Mouse (Mus musculus) neural tube, embryonic 10.5 days (tissue): ENCODE measurements around the gene St5.

Source experiments
- DNase-seq: peaks from one replicate; pipeline ENCODE4 v3.0.0-alpha.2; 2017; ENCODE audit warnings: low spot score; ENCODE audit errors: extremely low spot score

Gene St5

DNA sequence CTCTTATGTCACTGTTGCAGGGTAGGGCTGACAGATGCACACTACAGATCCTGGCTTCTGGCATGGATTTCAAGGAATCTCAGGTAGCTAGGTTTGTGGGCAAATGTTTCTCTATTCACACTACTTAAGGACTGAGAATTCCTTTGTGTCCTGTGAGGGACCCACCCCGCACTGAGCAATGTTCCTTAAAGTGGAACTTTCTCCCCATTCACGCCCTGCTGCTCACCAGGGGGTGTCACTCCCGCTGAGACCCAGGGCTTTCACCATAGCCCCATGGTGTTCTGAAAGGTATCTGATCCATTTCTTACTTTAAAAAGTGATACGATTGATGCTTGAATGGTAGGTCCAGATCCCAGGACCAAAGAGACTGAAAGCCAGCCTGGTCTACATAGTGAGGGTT, 684 bp downstream of the St5 start:
- peak; percentile 14 for DNase-seq

DNA sequence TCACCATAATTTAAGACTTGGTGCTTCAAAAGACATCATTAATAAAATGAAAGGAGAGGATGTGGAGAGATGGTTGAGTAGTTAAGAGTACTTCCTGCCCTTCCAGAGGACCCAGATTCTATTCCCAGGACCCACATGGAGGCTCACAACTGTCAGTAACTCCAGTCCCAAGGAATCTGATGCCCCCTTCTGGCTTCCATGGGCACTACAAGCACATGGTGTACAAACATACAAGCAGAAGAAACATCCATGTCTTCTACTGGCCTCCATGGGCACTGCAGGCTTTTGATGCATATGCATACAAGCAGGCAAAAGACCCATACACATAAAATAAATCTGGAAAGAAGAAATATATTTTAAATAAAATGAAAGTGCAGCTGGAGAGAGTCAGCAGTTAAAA, 3.2 kb downstream of the St5 start:
- no peak for DNase-seq

DNA sequence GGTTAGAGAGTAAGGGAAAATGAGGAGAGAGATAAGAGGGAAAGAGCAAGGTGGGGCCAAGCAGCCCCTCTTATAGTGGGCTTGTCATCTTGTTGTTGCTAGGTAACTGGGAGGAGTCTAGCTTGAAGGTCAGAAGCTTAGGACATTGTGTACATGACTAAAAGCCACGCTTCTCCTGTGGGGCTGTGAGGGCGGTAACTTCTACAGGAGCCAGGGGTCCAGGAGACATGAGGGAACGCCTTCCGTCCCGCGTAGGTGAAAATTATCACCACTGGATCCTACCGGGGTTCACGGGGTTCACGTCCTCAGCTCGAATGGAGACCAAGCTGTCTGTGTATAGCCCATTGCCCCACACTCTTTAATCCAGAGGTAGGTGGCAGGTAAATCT, 8.1 kb downstream of the St5 start:
- DNase-seq: no peak

DNA sequence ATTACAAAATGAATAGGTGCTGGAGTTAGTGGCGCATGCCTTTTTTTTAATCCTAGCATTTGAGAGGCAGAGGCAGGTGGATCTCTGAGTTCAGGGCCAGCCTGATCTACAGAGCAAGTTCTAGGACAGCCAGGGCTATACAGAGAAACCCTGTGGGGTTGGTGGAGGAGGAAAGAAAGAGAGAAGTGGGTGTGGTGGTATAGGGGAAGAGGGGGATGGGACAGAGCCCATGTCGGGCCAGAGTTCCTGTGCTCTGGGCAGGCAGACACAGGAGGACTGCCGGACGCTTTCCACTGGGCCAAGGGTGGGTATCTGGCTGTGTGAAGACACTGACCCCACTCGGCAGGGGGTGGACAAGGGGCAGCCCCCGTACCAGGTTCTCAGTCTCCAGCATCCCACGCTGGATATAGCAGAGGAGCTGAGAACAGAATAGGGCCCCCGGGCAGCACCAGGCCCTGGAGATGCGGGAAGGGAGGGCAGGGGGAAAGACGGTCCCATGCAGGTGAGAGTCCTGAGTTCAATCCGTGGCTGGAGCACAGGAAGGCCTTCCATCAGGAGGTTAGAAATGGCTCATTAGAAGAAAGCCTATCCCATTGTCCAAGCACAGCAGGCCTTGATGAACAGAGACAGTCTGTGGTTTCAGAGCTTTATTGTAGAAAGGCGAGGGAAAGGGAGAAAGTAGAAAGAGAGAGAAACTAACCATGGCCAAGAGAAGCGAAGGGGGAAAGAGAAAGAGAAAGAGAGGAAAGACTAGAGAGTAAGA, 8.6 kb downstream of the St5 start:
- no peak for DNase-seq

DNA sequence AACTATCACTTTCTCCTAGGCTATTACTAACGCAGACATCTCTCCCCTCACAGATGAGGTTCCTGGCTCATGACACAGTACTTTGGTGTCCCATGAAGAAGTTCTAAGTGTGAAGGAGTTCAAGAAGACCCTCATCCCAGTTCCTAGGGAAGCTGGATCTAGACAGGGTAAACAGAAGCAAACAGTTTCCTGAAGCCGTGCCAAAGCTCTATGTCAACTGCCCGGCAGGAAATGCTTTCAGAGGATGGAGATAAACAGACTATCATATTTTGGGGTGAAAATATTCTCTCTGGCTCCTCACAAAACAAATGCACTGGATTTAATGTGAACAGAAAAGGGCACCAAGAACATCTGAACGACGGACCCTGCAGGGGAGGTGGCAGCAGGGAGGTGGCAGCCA, 12.4 kb downstream of the St5 start:
- no peak for DNase-seq

DNA sequence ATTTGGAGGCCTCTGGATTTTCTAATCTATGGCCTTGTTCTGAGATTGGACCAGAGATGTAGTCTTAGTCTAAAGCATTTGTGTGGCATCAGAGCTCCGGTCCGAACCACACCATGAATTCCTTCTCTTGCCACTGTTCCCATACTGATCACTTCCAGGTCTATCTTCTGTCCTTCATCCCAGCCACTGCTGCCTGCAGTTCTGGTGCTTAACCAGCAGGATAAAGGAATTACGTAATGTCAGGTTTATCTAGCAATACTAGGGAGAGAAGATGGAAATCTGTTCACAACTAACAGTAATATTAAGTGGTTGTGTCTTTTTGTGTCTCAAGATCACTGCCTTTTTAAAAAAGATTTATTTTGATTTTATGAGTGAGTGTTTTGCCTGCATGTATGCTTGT, 13.3 kb downstream of the St5 start:
- DNase-seq: no peak

DNA sequence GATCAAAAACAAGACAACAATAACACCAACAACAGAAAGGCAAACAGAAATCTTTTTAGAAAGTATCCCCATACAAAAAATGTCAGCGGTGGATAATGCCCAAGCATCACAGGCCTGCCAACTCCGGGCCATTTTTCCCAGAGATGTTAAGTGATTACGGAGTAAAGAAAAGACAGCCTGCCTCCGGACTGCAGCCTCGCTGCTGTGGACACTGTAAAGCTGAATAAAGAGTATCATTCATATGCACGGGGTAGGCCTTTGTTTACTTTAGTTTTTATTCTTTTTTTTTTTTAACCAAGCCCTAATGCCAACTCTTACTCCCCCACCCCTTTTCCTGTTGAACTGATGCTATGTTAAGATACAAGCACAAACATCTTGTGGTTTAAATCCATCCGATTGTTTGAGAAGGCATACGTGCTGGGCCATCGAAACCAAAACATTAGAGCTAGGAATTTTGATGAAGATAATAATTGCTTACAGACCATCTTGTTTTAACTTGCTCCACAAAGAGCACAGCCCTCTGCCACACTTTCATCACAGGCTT, 16.7 kb downstream of the St5 start:
- no peak for DNase-seq

DNA sequence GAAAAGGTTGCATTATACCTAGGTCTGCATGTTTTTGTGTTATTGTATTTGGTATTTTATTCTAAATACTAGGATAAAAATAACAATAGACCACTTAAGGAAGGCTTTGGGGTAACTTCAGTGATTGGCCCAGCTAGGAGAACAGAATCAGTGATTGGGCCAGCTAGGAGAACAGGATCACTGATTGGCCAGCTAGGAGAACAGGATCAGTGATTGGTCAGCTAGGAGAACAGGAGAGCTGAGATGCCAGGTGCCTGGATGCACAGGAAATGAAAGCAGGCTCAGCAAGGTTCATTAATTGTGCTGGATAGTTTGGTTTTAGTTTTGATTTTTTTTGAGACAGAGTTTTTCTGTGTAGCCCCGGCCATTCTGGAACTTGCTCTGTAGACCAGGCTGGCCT, 22.5 kb downstream of the St5 start:
- DNase-seq: no peak

DNA sequence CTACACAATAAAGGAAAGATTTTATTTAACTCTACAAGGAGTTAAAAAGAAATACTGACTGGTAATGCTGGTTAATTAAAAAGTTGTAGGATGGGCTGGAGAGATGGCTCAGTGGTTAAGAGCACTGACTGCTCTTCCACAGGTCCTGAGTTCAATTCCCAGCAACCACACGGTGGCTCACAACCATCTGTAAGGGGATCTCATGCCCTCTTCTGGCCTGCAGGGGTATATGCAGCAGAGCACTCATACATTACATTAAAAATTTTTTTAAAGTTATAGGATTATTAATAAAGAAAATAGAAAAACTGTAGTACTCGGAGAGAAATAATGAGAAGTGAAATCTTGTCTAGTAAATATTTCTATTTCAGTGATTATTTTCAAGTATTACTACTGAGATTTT, 23.1 kb downstream of the St5 start:
- no peak for DNase-seq

DNA sequence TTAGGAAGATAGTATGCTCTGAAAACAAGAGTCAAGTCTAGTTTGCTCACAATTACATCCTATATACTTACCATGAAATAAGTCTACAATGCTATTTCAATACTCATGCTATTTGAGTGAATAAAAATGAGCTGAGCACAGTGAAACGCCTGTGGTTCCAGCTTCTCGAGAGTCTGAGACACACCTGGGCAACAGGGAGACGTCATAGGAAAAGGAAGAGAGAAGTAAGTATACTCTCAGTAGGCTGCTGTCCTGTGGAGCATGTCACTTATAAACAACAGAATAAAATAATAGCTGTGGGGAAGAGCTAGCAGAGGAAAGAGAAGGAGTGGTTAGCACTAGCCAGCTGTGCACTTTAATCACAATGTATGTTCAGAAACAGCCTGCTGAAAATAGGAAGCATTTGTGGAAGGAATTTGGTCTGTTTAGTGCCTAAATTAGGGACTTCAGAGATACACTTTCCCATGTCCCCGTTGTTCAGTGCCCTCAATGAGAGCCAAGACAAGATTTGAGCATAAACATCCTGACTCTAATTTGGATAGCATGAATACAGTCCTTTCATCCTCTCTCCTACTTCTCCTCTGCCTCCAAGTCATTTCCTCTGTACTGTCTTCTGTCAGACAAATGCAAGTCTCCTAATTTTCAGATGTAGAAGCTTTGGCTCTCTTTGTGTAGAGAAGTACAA, 28.3 kb downstream of the St5 start:
- no peak for DNase-seq

DNA sequence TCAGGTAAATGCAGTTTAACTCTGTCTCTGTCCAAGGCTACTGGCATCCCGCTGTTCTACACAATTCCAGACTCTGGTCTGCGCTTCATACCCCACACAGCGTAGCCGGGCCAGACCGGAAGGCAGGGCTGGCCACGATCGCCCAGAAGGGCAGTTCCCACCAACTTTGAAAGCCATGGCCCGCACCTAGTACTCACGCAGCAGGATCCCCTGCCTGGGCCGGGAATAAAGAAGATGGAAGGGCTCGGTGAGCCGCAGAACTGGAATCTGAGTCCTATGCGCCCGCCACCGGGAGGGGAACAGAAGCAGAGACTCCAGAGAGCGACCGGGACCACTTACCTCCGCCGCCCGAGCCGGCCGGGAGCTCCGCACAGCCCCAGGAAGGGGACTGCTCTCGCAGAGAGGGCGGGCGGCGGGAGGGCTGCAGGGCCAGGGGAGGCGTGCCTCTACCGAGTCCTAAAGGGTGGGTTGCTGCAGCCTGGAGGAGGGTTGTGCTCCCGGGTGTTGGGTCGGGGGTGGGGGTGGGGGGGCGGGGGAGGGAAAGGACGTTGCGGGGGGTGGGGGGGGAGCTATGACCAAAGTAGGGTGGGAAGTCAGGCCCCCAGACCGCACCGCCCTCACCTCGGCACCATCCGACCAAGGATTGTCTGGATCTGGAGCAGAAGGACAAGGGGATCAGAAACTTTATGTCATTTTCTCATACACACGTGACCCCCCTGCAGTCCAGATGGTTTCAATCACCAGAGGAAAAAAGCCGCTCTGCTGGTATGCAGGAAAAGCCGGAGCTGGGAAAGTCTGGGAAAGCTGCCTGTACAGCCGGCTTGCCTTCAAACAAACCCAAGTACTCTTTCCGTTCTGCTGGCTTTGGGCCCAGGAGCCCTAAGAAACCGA, 31.6 kb downstream of the St5 start:
- DNase-seq: peak; percentile 83

DNA sequence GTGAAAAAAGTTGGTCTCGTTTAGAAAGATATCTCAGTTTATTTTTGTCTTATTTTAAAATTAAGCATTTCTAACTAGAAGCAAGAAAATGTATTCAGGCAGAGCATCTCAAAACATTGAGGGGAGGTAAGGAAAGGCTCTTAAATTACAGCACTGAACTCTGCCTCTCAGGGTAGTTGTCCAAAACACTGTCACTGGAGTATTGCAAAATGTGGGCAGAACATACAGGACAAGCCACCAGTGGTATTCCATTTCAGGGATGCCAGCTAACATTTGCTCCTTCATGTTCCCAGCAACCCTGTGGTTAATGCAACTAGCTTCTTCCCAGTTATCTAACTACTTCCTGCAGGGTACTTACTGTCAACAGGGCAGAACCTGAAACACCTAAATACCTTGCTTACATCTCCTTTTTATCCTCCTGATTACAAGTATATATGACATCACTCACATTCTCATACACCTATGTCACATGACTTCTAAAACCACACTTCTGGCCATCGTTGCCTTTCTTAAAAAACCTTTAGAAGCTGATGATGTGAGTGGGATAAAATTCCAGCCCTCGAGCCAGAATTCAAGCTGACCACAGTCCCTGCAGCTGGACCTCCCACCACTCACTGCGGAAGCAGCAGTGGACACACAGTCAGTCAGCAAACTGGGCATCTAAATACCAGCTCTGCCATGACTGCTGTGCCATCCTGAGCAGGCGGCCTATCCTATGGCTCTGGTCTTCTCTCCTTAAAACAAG, 33.8 kb downstream of the St5 start:
- DNase-seq: no peak

DNA sequence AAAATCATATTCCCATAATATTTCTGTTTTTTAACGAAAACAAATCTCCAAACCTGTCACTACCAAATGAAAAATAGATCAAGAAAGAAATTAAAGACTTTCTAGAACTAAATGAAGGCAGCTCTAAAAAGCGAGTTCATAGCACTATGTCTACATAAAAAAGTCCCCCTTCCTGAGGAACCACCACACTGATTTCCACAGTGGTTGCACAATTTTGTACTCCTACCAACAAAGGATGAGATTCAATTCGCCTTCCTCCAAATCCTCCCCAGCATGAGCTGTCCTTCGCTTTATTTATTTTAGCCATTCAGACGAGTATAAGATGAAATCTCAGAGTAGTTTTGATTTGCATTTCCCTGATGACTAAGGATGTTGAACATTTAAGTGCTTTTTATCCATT, 36.7 kb downstream of the St5 start:
- DNase-seq: no peak

DNA sequence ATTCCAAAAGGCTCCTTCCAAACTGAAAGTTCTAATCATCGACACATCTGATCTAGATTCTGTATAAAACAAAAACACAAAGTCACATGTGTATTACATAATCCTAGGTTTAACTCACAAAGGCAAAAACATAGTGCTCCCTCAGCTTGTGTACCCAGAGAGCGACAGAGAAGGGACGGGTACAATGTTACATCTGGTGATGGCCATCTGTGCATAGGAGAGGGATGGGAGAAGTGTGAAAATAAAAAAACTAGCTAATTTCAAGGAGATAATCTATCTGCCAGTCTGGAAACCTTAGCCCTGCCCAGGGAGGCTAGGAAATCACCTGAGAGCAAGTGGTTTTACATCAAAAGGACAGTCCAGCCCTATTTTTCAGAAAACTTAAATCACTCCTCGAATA, 40.8 kb downstream of the St5 start:
- DNase-seq: no peak

DNA sequence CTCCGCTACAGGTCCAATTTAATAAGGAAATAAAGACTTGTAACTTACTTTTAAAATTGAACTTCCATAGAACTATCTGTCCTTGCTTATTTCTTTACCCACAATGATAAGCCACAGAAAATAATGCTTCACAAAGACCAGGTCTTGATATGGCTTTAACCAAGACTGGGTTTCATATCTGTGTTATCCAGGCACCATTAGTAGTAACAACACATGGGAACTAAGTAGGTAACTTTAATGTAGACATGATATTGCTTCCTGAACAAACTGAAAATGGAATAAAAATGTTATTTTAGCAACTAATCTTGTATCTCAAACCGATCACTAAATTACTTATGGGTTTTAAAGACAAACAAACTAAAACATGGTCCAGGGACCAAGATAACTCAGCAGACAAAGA, 44.1 kb downstream of the St5 start:
- DNase-seq: no peak

DNA sequence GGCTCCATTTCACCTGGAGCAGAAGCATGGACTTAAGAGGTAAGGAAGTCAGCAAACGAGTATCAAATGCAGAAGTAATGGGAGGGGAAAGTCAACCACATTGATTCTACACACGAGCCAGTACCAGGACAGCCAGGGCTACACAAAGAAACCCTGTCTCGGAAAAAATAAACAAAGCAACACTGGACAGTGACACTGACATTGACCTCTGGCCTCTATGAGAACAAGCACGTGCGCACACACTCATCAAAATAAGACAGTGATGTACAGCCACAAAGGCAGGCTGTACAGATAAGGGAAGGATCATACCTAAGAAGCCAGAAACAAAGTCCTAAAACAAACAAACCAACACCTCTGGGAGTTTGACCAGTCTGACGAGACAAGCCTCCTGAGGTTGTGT, 45.5 kb downstream of the St5 start:
- DNase-seq: no peak

DNA sequence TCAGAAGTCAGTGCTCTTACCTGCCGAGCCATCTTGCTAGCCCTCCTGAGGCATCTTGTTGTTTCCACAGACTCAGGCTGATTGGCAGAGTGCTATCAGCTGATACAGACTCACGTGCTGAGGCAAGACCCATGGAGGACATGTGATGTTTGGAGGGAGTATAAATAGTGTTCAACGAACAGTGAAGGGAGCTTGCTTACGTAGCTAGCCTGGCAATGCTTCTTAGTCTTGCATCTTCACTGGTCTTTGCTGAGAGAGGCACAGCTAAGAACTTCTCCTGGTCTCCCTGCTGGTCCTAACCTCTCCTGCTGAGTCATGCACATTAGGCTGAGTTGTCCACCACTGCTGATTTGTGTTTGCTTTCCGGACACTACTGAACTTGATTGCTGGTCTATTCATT, 48.5 kb downstream of the St5 start:
- DNase-seq: no peak

DNA sequence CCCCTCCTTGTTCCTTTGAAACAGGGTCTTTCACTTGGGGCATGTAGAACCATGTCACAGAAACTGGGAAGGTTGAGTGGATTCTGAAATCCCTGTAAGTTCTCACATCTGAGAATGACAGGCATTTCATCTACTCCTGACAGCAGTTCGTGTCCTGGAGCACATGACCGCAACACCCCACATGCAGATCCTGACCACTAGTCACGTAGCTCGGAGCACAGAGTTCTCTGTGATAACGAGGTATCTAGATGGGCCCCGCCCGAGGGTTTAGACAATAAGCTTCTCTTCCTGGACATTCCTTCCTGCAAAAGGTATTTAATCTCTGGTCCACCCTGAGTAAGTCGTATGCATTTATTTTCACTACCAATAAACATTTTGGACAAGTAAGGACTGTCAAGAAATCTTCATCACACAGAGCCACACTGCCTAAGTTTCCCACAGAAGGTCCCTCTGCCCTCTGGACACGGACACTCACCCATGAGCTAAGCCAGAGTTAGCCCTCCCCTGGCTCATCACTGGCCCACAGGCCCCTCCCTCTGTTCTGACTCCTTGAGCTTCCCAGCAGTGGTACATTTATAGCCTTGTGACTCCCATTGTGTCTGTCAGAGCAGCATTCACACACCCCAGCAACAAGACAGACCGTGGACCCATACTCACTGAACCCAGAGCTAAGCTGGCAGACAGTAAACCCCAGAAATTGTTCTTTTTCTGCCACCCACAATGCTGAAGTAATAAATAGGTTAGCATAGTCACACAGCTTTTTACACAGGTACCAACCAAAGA, 54.4 kb downstream of the St5 start:
- no peak for DNase-seq

DNA sequence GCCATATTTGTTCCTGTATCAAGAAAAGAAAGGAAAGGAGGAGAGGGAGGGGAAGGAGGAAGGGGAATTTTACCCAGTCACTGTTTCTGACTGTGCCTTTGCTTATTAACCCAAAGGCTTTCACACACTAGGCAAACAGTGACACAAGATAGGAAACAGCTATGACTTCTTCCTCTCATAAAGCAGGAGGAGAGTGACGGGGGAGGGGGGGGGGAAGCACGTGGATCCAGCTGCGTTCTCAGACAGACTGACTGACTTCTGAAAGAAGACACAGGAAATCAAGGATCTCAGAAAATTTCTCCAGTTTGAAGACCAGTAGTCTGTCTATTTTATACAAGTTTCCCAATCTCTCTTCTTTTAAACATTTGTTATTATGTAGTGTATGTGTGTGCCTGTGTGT, 56.8 kb downstream of the St5 start:
- no peak for DNase-seq

DNA sequence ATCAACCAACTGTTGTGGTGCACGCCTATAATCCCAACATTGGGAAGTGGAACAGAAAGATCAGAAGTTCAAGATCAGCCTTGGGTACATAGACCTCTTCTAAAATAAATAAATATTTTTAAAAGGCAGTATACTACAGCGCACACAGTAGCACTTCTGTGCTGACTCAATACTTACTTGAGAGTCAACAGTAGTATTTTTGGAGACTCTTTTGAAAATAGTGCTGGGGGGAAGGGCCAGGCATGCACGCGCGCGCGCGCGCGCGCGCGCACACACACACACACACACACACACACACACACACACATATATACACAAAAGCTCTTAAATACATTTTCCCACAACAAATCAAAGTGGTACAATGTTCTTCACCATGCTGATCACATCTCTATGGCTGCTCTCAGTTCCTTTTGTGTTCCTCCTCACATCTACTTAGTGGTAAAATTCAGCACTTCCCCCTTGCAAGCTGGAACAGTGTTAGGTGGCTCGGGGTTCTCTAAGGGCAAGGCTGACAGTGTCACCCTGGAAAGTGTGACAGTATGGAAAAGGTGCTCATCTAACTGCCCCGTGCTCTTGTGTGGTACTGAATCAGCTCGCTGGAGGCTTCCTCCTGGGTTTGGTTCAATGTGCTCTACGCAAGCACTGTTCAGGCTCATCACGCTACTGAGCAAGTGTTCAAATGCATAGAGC, 60.0 kb downstream of the St5 start:
- DNase-seq: no peak
